Mouse (Mus musculus) kidney, adult 9 months (tissue): ENCODE data around the gene Dnm2.
"Not testable (repeated sequence)": the region's sequence is repeated elsewhere in the genome, so short reads cannot be mapped to it uniquely, and the experiment has no call there.

Experiments used
- DNase-seq: peaks from one replicate; pipeline ENCODE4 v3.0.0; 2022

Gene Dnm2

DNA sequence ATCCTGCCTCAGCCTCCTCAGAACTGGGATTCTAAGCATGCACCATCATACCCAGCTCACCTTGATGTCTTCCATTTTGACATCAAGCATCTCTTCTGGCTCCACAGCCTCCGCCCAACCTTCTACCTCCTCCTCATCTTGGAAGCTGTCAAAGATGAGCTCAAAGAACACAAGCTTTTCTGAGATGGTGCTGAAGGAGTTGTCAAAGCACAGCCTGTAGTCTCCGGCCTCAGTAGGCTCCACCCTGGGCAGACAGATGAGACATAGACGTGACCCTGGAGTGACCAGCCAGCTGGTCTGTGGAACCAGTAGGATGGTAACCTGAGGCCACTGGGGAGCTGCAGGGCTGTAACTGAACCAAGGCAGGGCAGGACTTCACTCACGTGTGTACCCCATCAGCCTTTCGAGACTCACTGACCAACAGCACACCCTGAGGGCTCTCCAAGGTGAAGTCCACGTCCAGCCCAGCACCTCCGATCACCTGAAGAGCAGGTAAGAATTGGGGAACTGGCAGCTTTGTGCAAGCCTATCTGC, 84.2 kb downstream of the Dnm2 start:
- DNase-seq: peak; percentile 14

DNA sequence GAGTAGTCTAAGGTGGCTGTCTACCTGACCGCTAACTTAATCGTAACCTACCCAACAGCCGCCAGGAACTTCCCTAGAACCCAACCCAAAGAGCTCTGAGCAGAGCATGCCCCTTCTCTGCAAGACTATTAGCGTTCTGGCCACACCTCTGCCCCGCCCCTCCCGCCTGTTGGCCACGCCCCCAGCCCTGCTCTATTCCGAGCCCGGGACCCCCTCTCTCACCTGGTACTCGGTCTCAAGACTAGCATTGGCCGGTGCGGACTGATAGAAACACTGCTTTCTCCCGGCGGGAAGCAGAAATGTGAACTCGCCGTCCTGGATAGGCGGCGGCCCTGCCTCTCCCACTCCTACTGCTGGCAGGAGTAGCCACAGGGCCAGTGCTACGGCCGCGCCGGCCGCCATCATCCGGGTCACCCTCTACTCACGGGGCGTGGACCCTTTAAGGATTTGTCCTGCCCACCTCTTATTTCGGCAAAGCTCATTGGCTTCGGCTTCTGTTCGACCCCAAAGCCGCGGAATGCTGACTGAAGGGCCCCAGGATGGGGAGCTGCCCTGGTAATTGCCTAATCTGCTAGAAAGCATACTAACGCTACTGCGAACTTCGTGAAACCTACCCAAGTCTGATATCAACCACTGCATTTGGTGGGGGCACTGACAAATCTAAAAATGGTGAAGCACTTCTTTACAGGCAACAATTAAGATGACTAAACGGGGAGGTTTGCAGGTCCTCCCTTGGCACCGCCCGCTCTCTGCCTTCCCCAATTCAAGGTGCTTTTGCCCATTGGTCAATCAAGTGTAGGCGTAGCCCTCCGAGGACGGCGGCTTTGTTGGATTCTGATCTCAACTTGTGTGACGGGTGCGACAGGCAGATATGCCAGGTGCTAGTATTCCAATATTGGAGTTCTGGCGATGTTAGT, 85.3 kb downstream of the Dnm2 start, which contains the start of gene Tmed1:
Gene Tmed1 (minus strand): TSS at position 481 of the 917 bp plus-strand sequence.
- peak; percentile 98 for DNase-seq

DNA sequence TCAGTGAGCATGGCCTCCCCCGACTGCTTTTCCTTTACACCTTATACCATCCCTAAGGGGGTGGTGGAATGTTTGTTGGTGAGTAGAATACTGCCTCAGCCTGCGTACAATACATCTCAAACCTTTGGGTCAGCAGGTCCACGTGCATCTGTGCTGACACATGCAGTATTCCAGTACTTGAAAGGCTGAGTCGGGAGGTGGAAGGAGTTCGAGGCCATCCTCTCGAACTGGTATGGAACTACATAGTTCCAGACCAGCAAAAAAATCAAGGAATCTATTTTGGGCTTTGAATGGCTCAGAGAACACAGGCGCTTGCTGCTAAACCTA, 85.9 kb downstream of the Dnm2 start:
- DNase-seq: no peak

DNA sequence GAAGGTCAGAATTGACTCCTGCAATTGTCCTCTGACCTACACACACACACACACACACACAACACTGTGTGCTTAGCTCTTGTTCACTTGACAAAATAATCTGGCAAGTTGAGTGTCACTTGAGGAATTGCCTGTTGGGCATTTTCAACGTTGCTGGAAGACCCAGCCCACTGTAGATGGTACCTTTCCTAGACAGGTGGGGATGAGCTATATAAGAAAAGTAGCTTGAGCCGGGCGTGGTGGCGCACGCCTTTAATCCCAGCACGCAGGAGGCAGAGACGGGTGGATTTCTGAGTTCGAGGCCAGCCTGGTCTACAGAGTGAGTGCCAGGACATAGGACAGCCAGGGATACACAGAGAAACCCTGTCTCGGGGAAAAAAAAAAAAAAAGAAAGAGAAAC, 86.3 kb downstream of the Dnm2 start:
- peak; percentile 19 for DNase-seq

DNA sequence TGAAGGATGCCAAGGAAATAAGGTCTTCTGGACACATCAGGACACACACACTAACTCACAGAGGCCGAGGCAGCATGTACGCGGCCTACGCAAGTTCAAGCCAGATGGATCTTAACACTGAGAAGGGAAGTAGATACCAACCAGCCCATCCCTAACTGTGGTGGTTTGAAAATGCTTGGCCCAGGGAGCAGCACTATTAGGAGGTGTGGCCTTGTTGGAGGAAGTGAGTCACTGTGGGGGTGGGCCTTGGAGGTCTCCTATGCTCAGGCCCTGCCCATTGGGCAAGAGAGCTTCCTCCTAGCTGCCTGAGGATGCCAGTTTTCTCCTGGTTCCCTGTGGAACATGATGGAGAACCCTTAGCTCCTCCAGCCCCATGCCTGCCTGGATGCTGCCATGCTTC, 88.8 kb downstream of the Dnm2 start:
- DNase-seq: no peak

DNA sequence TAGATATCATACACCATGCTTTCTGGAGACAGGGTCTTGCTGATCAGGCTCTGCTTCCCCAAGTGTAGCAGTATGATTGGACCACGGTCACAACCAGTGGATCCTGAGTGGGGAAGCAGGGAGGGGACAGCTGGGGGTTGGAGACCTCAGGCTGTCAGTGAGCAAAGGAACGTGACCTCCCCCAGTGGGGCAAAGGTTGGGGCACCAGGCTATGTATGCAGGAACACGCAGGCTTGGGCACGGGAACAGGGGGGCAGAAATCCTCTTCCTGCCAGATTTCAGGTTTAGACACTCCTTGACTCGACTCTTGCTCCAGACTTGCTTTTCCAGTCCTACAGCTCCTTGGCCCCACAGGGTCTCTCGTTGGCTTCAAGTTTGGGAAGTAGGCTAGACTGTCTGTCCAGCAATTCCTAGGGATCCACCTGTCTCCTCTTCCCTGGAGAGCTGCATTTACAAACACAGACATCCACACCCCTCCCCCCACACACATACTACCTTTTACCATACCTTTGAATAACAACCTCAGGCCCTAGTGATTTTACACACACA, 93.3 kb downstream of the Dnm2 start:
- DNase-seq: no peak

DNA sequence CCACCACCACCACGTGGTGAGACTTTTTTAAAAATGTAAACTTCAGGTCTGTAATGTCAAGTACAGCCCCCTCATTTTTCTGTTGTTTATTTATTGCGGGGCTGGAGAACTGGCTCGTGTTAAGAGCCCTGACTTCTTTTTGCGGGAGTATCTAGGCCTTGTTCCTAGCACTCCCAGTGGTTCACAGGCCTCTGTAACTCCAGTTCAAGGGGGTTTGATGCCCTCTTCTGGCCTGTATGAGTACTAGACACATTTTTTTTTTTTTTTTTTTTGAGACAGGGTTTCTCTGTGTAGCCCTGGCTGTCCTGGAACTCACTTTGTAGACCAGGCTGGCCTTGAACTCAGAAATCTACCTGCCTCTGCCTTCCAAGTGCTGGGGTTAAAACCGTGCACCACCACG, 94.0 kb downstream of the Dnm2 start:
- not testable (repeated sequence) for DNase-seq

DNA sequence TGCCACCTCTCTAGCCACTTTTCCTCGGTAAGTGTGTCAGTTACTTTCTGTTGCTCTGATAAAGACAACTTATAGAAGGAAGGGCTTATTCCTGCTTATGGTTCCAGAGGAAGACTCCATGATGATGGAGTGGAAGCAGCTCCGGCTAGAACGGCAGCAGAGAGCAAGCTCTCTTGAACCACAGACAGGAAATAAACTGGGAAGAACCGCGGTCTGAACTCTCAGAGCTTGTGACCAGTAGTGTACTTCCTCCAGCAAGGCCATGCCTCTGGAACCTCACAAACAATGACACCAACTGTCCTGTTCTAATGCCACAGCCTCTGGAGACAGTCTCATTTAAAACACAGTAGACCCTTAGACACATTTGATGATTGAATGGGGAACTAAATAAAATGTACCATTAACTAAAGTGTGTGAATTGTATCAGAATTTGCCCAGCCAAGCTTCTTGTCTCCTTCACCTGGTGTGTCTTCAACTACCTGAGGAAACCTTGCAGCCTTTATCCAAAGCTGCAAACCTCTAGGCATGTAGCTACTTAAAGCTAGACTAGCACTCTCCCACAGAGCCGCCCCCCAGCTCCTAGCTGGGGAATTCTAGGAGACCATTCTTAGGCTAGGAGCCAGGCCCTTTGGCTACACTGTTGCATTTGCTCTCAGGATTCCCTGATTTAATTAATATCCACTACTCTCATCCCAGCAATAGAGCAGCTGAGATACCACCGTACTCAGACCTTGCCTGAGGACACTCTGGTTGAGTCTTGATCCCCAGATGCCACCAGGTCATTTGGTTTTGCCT, 100.6 kb downstream of the Dnm2 start:
- no peak for DNase-seq

DNA sequence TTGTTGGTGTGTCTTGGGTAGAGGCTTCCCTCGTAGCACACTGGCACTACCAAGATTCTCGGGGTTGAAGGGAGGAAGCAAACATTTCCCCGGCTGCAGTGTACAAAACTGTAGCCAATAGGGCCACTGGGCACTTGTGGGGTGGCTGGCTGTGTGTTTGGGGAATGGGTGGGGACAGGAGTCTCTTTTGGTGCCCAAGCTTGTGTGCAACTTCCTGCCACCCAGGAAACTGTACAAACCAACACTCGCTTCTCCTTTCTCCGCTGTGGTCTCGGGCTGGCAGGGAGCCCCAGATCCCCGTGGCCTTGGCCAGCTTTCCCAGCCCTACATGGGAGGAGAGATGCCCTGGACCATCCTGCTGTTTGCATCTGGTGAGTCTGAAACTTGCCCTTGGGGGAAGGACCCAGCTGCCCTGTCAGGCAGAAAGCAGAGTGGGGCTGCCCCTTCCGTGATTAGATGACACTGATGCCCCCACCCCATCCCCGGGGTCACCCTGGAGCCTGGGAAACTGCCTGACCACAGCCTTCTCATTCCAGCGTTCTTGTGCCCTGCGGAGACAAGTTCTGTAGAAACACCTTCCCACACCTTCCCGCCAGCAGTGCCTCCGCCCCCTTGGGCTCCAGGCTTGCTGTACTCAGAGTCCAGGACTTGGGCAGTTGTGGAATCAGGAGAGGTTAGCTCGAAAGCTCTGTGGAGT, 101.4 kb downstream of the Dnm2 start, which contains the start of gene AB124611:
Gene AB124611 (plus strand): TSS at position 240 of the 697 bp plus-strand sequence.
- no peak for DNase-seq

DNA sequence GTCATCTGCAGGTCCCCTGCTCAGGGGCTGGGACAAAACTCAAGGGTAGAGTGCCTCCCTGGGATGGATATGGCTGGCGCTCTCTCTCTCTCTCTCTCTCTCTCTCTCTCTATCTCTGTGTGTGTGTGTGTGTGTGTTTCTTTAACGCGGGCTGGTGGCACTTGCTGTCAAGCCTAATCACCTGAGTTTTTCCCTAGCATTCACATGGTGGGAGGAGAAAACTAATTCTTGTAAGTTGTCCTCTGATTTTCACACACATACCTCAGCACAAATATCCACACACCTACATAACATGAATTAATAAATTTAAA, 101.9 kb downstream of the Dnm2 start:
- no peak for DNase-seq

DNA sequence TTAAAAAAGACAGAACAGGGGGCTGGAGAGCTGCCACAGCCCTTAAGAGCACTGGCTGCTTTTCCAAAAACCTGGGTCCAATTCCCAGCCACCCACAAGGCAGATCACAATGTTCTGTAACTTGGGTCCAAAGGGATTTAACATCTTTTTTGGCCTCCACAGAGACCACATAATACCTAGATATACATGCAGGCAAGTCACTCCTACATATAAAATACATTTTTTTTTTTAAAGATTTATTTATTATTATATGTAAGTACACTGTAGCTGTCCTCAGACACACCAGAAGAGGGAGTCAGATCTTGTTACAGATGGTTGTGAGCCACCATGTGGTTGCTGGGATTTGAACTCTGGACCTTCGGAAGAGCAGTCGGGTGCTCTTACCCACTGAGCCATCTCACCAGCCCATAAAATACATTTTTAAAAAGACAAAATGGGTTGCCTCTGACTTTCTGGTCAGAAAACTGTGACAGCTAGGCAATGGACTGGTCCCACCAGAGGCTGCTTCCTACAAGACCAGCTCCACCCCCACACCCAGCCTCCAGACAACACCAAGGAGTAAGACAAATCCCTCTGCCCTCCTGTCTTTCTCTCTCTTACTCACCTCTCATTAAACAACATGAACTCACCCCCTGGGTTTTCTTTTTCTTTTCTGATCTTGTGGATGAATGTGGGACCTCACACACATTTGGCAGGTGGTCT, 102.5 kb downstream of the Dnm2 start:
- DNase-seq: no peak

DNA sequence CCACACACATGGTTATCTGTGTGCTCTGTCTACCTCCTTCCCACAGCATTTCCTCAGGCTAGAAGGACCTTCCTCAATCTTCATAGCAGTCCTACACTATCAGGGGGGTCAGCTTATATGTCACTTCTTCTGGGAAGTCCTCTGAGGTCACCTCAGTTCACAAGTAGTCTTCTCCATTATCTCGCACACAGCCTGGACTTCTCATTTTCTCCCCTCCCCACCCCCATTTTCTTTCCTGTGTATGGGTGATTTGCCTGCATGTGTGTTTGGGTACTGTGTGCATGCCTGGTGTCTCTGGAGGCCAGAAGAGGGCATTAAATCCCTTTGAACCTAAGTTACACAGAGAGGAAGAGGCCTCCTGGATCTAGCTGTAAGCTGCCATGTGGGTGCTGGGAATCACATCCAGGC, 103.2 kb downstream of the Dnm2 start:
- no peak for DNase-seq

DNA sequence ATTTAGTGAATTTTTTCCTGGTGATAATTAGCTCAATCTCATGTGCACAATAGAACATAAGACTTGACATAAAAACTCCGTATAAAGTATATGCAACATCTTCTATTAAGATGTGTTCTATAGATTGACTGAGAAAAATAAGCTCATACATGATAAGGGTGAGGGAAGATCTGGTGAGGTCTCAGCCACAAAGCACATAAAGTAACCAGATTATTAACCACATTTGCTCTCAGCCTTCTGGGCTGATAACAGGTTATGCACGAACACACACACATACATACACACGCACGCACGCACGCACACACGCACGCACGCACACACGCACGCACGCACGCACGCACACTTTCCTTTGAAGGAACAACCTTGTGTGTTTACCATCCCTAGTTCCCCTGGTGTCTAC, 111.8 kb downstream of the Dnm2 start:
- DNase-seq: no peak

DNA sequence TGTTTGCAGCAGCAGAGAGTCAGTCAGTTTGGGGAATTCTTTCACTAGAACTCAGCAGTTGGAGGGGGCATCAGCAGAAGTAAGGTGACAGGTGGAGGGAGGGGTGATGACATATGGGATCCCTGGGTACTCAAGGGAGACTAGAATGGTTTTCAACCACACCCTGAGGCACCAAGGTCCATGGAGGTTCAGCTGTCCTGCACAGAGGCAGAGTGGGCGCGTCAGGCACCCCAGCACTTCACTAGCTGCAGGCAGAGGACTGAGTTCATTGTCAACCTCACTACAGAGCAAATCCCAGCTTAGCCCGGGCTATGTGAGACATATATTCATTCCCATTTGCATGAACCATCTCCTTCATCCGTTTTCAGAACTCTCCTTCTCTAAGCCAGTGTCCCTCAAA, 112.3 kb downstream of the Dnm2 start:
- DNase-seq: no peak

DNA sequence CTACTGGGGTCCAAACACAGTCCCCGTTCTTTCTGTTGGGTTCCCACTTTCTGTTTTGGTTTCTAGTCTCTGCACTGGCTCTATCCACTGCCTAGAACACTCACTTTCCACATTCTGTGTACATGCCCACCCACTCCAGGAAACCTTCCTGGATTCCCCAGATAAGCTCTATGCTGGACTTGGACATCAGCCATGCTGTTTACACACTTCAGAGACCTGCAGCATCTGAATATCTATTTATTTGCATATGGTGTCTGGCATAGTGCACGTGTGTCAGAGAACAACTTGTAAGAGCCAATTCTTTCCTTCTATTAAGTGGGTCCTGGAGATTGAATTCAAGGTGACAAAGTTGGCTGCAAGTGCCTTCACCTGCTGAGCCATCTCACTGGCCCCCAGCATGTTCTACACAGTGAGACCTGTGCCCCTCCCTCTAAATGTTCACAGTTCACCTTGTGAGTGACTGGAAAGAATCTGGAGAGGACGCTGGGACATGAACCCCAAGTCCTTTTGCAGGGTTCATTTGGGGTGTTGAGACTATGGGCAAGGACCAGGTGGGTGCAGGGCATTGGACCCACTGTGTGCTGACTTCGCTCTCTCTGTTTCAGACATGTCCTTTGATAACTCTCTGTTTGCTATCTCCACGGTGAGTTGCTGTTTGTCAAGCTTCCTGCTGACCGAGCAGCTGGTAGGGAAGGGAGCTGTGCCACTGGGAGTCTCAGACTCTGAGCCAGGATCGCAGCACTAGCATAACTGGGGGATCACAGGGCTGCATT, 115.5 kb downstream of the Dnm2 start:
- DNase-seq: no peak

DNA sequence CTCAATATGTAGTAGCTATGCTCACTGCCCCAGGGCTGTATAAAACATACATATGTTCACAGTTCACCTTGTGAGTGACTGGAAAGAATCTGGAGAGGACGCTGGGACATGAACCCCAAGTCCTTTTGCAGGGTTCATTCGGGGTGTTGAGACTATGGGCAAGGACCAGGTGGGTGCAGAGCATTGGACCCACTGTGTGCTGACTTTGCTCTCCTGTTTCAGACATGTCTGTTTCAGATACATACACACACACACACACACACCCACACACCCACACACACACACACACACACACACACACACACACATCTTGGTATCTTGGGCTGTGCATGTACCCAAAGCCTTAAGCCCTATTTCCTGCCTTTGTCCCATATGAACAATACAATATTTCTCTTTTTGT, 117.3 kb downstream of the Dnm2 start:
- not testable (repeated sequence) for DNase-seq

DNA sequence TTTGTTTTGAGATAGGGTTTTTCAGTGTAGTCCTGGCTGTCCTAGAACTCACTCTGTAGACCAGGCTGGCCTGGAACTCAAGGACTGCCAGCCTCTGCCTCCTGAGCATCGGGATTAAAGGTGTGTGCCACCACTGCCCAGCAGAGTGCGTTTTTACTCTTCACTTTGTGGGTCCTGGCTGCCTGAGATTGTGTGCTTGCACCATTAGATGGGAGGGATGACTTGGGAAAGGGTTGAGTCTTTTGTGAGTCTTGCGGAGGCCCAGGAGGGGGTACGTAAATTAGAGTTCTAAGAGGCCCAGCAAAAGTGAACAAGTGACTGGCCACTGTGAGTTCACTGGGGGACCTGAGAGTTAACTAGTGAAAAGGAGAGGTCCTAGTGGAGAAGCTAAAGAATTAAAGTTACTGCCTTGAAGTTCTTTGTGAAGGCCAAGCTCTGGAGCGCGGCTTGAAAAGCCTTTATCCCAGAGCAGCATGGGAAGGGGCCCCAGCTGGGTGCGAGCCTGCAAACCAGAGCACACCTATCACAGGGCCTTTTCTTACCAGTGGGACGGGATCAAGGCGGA, 120.7 kb downstream of the Dnm2 start:
- no peak for DNase-seq

DNA sequence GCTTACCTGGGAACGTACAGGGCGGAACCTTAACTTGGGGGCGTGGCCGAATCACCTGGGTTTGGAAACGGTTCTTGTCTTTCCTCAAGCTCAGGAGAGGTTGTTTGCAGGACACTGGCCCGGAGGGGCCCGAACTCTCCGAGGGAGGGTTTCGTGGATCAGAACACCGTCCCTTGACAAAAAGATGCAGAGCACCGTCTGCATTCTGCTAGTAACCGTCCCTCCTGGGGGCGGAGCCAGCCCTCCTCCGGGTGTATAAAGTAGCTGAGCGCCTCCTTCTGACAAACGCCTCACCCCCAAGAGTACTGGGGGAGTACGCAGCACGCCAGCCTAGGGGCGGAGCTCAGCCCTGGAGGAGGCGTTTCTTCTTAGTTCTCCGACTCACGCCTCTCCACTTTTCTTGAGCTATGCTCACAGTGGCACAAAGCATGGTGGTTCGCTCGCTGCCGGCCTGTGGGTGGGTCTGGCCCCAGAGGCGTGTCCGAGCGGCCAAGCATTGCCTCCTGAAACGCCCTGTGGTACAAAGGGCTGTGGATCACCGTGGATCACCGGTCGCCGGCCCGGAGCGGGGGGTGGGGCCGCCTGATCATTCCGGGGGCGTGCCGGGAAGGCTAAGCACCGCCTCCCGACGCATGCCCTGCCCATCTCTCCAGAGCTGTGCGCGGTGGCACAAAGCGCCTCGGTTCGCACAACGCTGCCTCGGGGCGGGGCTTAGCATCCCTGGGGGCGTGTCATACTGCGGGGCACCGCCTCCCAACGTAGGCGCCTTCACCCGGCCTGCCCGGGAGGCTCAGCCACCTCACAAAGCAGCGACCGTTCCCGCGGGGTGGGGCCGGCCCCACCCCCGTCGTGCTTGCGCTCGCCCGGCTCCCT, 121.4 kb downstream of the Dnm2 start:
- peak; percentile 99 for DNase-seq

DNA sequence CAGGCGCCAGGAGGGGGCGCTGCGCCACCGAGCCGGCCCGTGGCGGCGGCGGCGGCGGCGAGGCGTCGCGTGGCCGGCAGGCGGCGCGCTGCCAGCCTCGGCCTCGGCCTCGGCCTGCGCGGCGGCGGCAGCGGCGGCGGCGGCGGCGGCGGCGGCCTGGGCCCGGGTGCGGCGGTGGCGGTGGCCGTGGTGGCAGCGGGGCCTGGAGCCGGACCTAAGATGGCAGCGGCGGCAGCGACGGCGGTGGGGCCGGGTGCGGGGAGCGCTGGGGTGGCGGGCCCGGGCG, 122.0 kb downstream of the Dnm2 start, which contains the start of gene Carm1:
Gene Carm1 (plus strand): TSS at position 106 of the 286 bp plus-strand sequence.
- DNase-seq: no peak
